Mouse (Mus musculus): ENCODE measurements around the gene Oprm1. TPM values are rescaled to one million over a fixed set of nuclear protein-coding genes. Genes with fewer than 3 reads are reported as not detected.

Gene Oprm1
- polyA plus RNA-seq, 1 experiment from 2014 or later = not detected

GRCm38 (mm10) chr10:7076662-7077211 is 318.4 kb downstream of the Oprm1 start:
- Histone ChIP-seq H3K4me1 (peaks cover 4% of the 10 kb centered on the region; the same call in 1 of the 2 replicates), H3K4me3 (no peak overlapping the region), H3K9ac (no peak overlapping the region), H3K4me2 (replicated peaks) (peak overlapping the region; percentile 23), H3K36me3 (no peaks in the 10 kb centered on the region), H3K9me3 (no peaks in the 10 kb centered on the region), H3K27me3 (no peaks in the 10 kb centered on the region), H3K27ac (peak overlapping the region; percentile 75)
- ATAC-seq (ENCODE audit: insufficient number of reproducible peaks, insufficient read depth, low FRiP score, low TSS enrichment) = peak; percentile 79
- WGBS = 33% methylated on average over 7 of the region's 8 CpGs

GRCm38 (mm10) chr10:7077389-7077808 is 319.1 kb downstream of the Oprm1 start:
- Histone ChIP-seq H3K4me2 (replicated peaks) (no peak overlapping the region; the same call in 1 of the 2 replicates), H3K27ac (no peak overlapping the region), H3K27me3 (no peaks in the 10 kb centered on the region), H3K4me3 (no peak overlapping the region), H3K36me3 (no peaks in the 10 kb centered on the region), H3K9me3 (no peaks in the 10 kb centered on the region), H3K4me1 (peaks cover 4% of the 10 kb centered on the region; the same call in 1 of the 2 replicates), H3K9ac (no peak overlapping the region)
- no peak for ATAC-seq (ENCODE audit: insufficient number of reproducible peaks, insufficient read depth, low FRiP score, low TSS enrichment)
- WGBS = 68% methylated on average over 7 of the region's 7 CpGs

GRCm38 (mm10) chr10:7077971-7078370 is 319.7 kb downstream of the Oprm1 start:
- WGBS = 98% methylated on average over 1 of the region's 1 CpGs
- Histone ChIP-seq H3K27me3 (no peaks in the 10 kb centered on the region), H3K27ac (no peak overlapping the region), H3K4me2 (replicated peaks) (no peak overlapping the region), H3K4me1 (peaks cover 4% of the 10 kb centered on the region; the same call in 1 of the 2 replicates), H3K4me3 (no peak overlapping the region), H3K9ac (no peak overlapping the region), H3K36me3 (no peaks in the 10 kb centered on the region), H3K9me3 (no peaks in the 10 kb centered on the region)
- ATAC-seq (ENCODE audit: insufficient number of reproducible peaks, insufficient read depth, low FRiP score, low TSS enrichment) = no peak

Other genes with a start within 250 kb of the Oprm1 start
- gene Gm10945, start 3.3 kb downstream of the Oprm1 start, polyA plus RNA-seq (2016; fragmentation: Nextera tagmentation; extraction: Ambion mirVana) = not detected in 2 replicates

Data from embryonic facial prominence, embryonic 12.5 days (tissue).